Mouse (Mus musculus) T-cell, adult 66 days (primary cell): ENCODE measurements around the gene Smg5. TPM values are rescaled to one million over a fixed set of nuclear protein-coding genes. Genes with fewer than 3 reads are reported as not detected.

Source experiments
- total RNA-seq, 2 experiments: library from RNA; stranded (reverse); gene quantifications; 3 replicates in 1 of 2; 4 replicates in 1 of 2; pipeline ENCODE4 v1.2.4; 2023

Gene Smg5
- total RNA-seq = 100 to 1,000 TPM; 129 to 142 TPM

GRCm38 (mm10) chr3:88336058-88337013 is at the start of gene Smg5, which contains the start of gene Tmem79:
TSS of gene Smg5 (plus strand) at chr3:88336260.
TSS of gene Tmem79 (minus strand) at chr3:88336148.

DNA sequence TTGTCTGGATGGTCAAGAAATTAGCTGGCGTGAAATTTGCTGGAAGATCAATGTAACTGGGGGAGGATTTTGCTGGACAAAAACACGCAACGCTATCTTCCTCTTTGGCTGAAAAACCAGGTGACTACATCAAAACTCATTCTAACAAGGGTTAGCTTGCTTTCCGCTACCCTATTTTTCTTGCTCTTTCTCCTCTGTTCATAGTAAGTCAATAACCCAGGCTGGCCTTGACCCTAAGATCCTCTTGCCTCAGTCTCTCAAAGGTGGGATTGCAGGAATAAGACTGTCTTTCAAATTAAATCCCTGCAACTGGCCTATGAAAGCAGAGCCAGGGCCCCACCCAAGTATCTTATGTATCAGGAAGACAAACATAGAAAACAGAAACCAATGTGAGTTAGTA is 49.0 kb upstream of the Smg5 start, which contains the start of gene Gm38392:
Gene Gm38392 (minus strand): TSS at position 101 of the 400 bp plus-strand sequence.

DNA sequence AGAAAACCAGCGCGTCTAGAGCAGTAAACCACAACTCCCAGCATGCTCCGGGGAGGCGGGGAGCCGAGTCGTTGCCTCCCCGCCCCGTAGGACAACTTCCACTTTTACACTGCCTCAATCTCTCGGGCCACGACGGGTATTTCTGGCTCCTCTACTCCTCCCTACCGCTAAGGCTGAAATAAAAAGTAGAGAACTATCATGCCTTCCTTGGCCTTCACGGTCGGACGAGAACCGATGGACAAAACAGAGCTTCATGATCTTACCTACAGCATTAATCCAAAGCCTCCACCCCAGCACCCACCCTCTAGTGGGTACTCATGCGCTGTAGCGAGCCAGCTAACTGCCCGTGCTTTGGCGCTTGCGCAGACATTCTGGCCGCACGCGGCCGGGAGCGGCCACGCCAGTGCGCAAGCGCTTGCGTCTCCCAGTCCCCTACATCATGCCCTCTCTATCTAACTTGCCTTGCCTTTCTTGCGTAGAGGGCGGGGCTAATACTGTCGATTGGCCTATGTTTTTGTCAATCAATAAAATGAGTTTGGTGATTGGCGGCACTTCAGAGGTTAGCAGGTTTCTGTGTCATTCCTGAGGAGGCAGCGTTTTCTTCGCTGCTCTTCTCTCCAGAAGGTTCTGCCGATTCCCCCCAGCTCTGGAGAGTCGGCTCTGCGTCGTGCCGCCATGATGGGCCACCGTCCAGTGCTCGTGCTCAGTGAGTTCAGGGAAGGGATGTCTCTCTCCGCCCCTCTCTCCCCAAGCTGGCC is 39.3 kb upstream of the Smg5 start, which contains the start of the genes Tsacc and Cct3:
Gene Tsacc (minus strand): TSS at position 439 of the 758 bp plus-strand sequence.
Gene Cct3 (plus strand): TSS at position 556 of the 758 bp plus-strand sequence.

DNA sequence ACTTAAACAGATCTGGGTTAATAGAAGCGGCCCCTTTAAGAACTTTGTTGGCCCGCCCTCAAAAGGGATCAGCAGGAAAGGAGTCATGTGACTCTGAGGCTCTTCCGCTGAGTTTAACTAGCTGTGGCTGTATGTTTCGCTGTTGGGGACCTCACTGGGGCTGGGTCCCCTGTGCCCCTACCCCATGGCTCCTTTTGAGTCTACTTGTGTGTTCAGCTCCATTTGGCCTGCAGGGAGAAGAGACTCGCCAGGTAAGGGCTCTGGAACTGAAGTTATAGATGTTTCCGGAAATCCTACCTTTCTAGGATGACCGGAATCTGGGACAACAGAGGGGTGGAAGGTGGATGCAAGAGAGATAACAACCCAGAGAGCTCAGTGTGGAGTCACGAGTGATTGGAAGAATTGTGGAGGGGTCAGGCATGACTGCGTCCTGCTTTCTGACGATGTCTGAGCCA is 11.1 kb upstream of the Smg5 start, which contains the start of gene Glmp:
Gene Glmp (plus strand): TSS at position 73 of the 455 bp plus-strand sequence.

DNA sequence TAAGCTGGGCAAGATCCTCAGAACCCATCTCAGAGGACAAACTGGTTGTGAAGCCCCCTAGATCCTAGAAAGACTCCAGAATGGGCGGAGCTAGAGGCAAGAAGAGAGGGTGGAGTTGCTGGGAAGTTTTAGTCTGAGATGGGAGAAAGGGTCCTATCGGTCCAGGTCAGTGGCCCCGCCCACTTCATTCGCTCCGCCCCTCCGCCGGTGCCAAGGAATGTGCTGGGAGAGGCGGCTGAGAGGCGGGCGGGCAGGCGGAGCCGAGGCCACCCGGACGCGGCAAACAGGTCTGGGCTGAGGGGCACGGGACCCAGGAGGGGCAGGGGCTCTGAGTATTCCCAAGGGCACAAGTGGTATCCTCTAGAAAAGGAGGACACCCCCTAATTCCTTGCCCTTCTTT is 28.3 kb downstream of the Smg5 start, which contains the start of gene Paqr6:
Gene Paqr6 (plus strand): TSS at position 248 of the 400 bp plus-strand sequence.

DNA sequence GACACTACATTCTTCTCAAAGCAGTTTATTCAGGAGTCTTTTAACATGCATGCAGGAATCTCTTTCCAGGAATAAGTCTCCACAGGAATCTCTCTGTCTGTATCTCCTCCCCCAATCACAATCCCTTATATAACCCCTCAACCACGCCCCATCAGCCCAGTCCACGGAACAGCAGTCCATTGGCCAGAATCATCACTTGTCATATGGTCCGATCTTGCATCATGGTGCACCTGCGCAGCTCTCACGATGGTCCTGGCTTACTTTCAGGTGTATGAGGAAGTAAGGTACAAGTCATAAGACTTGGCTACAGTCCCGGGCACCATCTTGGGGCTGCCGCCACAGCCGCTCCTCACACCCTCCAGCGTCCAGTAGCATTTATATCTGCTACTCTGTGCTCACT is 36.6 kb downstream of the Smg5 start, which contains the start of gene Bglap3:
Gene Bglap3 (minus strand): TSS at position 101 of the 400 bp plus-strand sequence.

DNA sequence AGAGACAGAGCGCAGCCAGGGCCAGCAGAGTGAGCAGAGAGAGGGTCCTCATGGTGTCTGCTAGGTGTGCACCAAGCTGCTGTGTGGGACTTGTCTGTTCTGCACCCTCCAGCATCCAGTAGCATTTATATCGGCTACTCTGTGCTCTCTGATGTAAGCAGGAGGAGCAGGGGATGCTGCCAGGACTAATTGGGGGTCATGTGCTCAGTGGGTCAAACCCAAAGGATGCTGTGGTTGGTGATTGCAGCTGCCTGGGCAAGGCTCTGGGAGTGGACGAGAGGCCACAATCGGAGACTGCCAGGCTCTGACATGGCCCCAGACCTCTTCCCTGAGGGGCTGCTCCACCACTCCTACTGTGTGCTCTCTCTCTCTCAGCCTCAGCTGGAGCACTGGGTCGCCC is 42.5 kb downstream of the Smg5 start, which contains the start of gene Bglap2:
Gene Bglap2 (minus strand): TSS at position 101 of the 400 bp plus-strand sequence.

DNA sequence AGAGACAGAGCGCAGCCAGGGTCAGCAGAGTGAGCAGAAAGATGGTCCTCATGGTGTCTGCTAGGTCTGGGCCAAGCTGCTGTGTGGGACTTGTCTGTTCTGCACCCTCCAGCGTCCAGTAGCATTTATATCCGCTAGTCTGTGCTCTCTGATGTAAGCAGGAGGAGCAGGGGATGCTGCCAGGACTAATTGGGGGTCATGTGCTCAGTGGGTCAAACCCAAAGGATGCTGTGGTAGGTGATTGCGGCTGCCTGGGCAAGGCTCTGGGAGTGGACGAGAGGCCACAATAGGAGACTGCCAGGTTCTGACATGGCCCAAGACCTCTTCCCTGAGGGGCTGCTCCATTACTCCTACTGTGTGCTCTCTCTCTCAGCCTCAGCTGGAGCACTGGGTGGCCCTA is 48.3 kb downstream of the Smg5 start, which contains the start of gene Bglap:
Gene Bglap (minus strand): TSS at position 101 of the 400 bp plus-strand sequence.

GRCm38 (mm10) chr3:88409741-88410644 is 73.9 kb downstream of the Smg5 start, which contains the start of gene Pmf1:
TSS of gene Pmf1 (minus strand) at chr3:88410331.

Other genes starting within 250 kb of the Smg5 start
- gene Mef2d, start 193.9 kb upstream of the Smg5 start, total RNA-seq = 100 to 1,000 TPM; 241 to 255 TPM
- not detected for gene Rhbg, start 81.6 kb upstream of the Smg5 start, total RNA-seq
- gene Gm38392, start 49.0 kb upstream of the Smg5 start, total RNA-seq = not detected
- 1 to 10 TPM; 5.4 to 7.0 TPM for gene Tsacc, start 39.3 kb upstream of the Smg5 start, total RNA-seq
- 100 to 1,000 TPM; 193 to 228 TPM for gene Cct3, start 39.1 kb upstream of the Smg5 start, total RNA-seq
- gene Glmp, start 11.2 kb upstream of the Smg5 start, total RNA-seq = 100 to 1,000 TPM; 118 to 124 TPM
- 1 to 10 TPM in 1 of 2 experiments, not detected in 1; 1.4 TPM for gene Tmem79, start 112 bp upstream of the Smg5 start, total RNA-seq
- 1 to 10 TPM; 4.3 to 5.6 TPM for gene Paqr6, start 28.3 kb downstream of the Smg5 start, total RNA-seq
- not detected for gene Bglap3, start 36.5 kb downstream of the Smg5 start, total RNA-seq
- gene Bglap2, start 42.4 kb downstream of the Smg5 start, total RNA-seq = not detected
- gene Bglap, start 48.2 kb downstream of the Smg5 start, total RNA-seq = not detected
- 10 to 100 TPM; 35.0 to 39.0 TPM for gene Pmf1, start 74.1 kb downstream of the Smg5 start, total RNA-seq
- 10 to 100 TPM; 15.6 to 16.2 TPM for gene Slc25a44, start 88.9 kb downstream of the Smg5 start, total RNA-seq
- gene Sema4a, start 124.9 kb downstream of the Smg5 start, total RNA-seq = 100 to 1,000 TPM; 119 to 140 TPM
- gene Lmna, start 173.7 kb downstream of the Smg5 start, total RNA-seq = 1 to 10 TPM; 3.8 to 6.3 TPM
- 1 to 10 TPM; 3.1 to 3.2 TPM for gene Mex3a, start 196.1 kb downstream of the Smg5 start, total RNA-seq
- 1 to 10 TPM in 1 of 2 experiments, not detected in 1; 1.3 TPM for gene Rab25, start 212.0 kb downstream of the Smg5 start, total RNA-seq
- 10 to 100 TPM; 86.4 to 87.7 TPM for gene Lamtor2, start 216.8 kb downstream of the Smg5 start, total RNA-seq
- 10 to 100 TPM; 54.5 to 55.8 TPM for gene Ubqln4, start 217.5 kb downstream of the Smg5 start, total RNA-seq
- gene Ssr2, start 239.6 kb downstream of the Smg5 start, total RNA-seq = 10 to 100 TPM; 68.8 to 75.7 TPM